In genomic region chr5:91945609-91946008, GRCm38 (mm10) we compare ENCODE assay signal across 14 mouse cellular contexts. TPM values are rescaled to one million over a fixed set of nuclear protein-coding genes. Genes with fewer than 3 reads are reported as not detected.
"Had no signal": no experiment of that assay in that cellular context is flagged by ENCODE, and none has a peak within 500 bp of the region (broad histone marks: within the 10 kb centered on the region; RNA-seq: fewer than 3 reads in every experiment).

No protein-coding gene starts in this region.

RNA-seq across cellular contexts. Expression of gene Odaph, which starts 41.7 kb away (rescaled TPM):
- polyA plus RNA-seq: frontal cortex, adult 2 months; heart, embryonic 10.5 days; heart, embryonic 13.5 days; heart, embryonic 15.5 days; heart, postnatal 0 days; hindbrain, embryonic 11.5 days; intestine, embryonic 14.5 days; intestine, embryonic 16.5 days; kidney, embryonic 15.5 days; kidney, postnatal 0 days; limb, embryonic 11.5 days; limb, embryonic 14.5 days; liver, embryonic 11.5 days; liver, embryonic 13.5 days had no signal
